8 mouse cellular contexts compared by ENCODE assay signal in genomic region chr10:24132273-24132672, GRCm38 (mm10). TPM values are rescaled to one million over a fixed set of nuclear protein-coding genes. Genes with fewer than 3 reads are reported as not detected.
DNase-seq lines count a peak whose midpoint lies in the region; ATAC-seq and TF ChIP-seq lines count a peak whose summit lies in the region.

No protein-coding gene starts in this region.

- H3K4me1 ChIP-seq in heart, embryonic 14.5 days (ENCODE audit: control insufficient read depth in 2 of 2, insufficient read depth in 2 of 2, low read length in 2 of 2): peaks cover 0 to 11% of the 10 kb centered on the region in 2 experiments; a peak in 2 of 4 replicates
- peaks cover 6 to 15% of the 10 kb centered on the region in 2 experiments for H3K4me1 ChIP-seq in MEL (ENCODE audit: control insufficient read depth in 1 of 2, insufficient read depth in 2 of 2, low read length in 2 of 2)
- H3K4me1 ChIP-seq in lung, postnatal 0 days (ENCODE audit: insufficient read depth, low read depth, low read length): no peaks in the 10 kb centered on the region; the same call in 1 of the 2 replicates

- no peak overlapping the region for H3K27ac ChIP-seq in heart, embryonic 14.5 days (replicated peaks in 1 of 2; ENCODE audit: control insufficient read depth in 1 of 2, insufficient read depth in 1 of 2, low read depth in 2 of 2, low read length in 2 of 2)
- peak overlapping the region; percentile 77 for H3K27ac ChIP-seq in MEL (ENCODE audit: control insufficient read depth, low read depth, low read length)
- peak overlapping the region; percentile 58 for H3K27ac ChIP-seq in lung, postnatal 0 days (ENCODE audit: low read length)

- H3K9me3 ChIP-seq in heart, embryonic 14.5 days (ENCODE audit: control insufficient read depth, low read length): no peaks in the 10 kb centered on the region
- no peaks in the 10 kb centered on the region for H3K9me3 ChIP-seq in MEL (replicated peaks; ENCODE audit: insufficient read depth, low read length)
- H3K9me3 ChIP-seq in lung, postnatal 0 days (ENCODE audit: low read length): no peaks in the 10 kb centered on the region

- TF ChIP-seq POLR2A in MEL (IDR thresholded peaks at IDR 0.05; ENCODE audit: control insufficient read depth in 1 of 2, insufficient read depth in 1 of 2, low read depth in 1 of 2, low read length in 2 of 2, poor library complexity in 1 of 2): peak in 1 of 2 experiments; percentile 52; a peak in 2 of 4 replicates

- H3K36me3 ChIP-seq in heart, embryonic 14.5 days (ENCODE audit: control insufficient read depth, insufficient read depth, low read length): no peaks in the 10 kb centered on the region
- peaks cover 0 to 23% of the 10 kb centered on the region in 2 experiments; a peak in 2 of 4 replicates for H3K36me3 ChIP-seq in MEL (ENCODE audit: control insufficient read depth in 1 of 2, insufficient read depth in 2 of 2, low read length in 2 of 2)
- H3K36me3 ChIP-seq in lung, postnatal 0 days (ENCODE audit: insufficient read depth, low read length): no peaks in the 10 kb centered on the region

- H3K79me2 ChIP-seq in MEL (ENCODE audit: control insufficient read depth, insufficient read depth, low read length, poor library complexity): no peaks in the 10 kb centered on the region

- H3K4me2 ChIP-seq in heart, embryonic 14.5 days (ENCODE audit: low read length): peak overlapping the region; percentile 58
- H3K4me2 ChIP-seq in lung, postnatal 0 days (replicated peaks; ENCODE audit: low read depth, low read length): peak overlapping the region; percentile 47

- no peak overlapping the region for H3K9ac ChIP-seq in heart, embryonic 14.5 days (ENCODE audit: low read length)
- H3K9ac ChIP-seq in MEL (ENCODE audit: control insufficient read depth, low read depth, low read length, poor library complexity, severe bottlenecking): peak overlapping the region; percentile 73
- no peak overlapping the region for H3K9ac ChIP-seq in lung, postnatal 0 days (replicated peaks; ENCODE audit: low read depth)

- no peak for ATAC-seq in heart, embryonic 14.5 days (ENCODE audit: insufficient number of reproducible peaks, insufficient read depth, low FRiP score, low read depth)
- peak; percentile 89 for ATAC-seq in lung, postnatal 0 days
- no peak for ATAC-seq in inflammation-experienced regulatory T-cells, adult 6 months

- no peaks in the 10 kb centered on the region for H3K27me3 ChIP-seq in heart, embryonic 14.5 days (ENCODE audit: control insufficient read depth, insufficient read depth, low read length)
- no peaks in the 10 kb centered on the region for H3K27me3 ChIP-seq in MEL (ENCODE audit: control insufficient read depth in 1 of 2, insufficient read depth in 2 of 2, low read length in 2 of 2)
- H3K27me3 ChIP-seq in lung, postnatal 0 days (replicated peaks; ENCODE audit: insufficient read depth, low read length): no peaks in the 10 kb centered on the region

- TF ChIP-seq EP300 in MEL (IDR thresholded peaks at IDR 0.05; ENCODE audit: low read depth in 1 of 2, low read length in 2 of 2): no peak
- peak; percentile 13; the same call in 1 of the 2 replicates for TF ChIP-seq EP300 in lung, postnatal 0 days (IDR thresholded peaks at IDR 0.05)

- no peak overlapping the region for H3K4me3 ChIP-seq in heart, embryonic 14.5 days (ENCODE audit: control insufficient read depth in 1 of 2, insufficient read depth in 1 of 2, low read depth in 1 of 2, low read length in 2 of 2)
- H3K4me3 ChIP-seq in MEL (ENCODE audit: control insufficient read depth in 1 of 2, insufficient read depth in 1 of 2, low read depth in 2 of 2, low read length in 2 of 2): peak overlapping the region; percentile 61 to 81
- no peak overlapping the region for H3K4me3 ChIP-seq in lung, postnatal 0 days (ENCODE audit: low read depth, low read length)

- intact Hi-C loops in heart, postnatal 14 days (cut with DNase I): loop anchor here (5.0 kb wide), 1 partner anchor 155 kb away; no protein-coding TSS in a partner anchor

- DNase-seq in heart, postnatal 14 days: no peak
- peak; percentile 81 for DNase-seq in MEL (ENCODE audit: low read depth, low spot score)
- DNase-seq in kidney, adult 9 months: peak; percentile 88
- DNase-seq in lung, postnatal 0 days (ENCODE audit: low spot score): peak; percentile 90
- DNase-seq in layer of hippocampus, adult 9-11 months: no peak
- DNase-seq in cerebellum, adult 11 months: no peak

- no peak for TF ChIP-seq CTCF in MEL (IDR thresholded peaks at IDR 0.05 in 2 of 3, conservative IDR thresholded peaks at IDR 0.05 in 1 of 3; ENCODE audit: control insufficient read depth in 1 of 3, insufficient read depth in 1 of 3, low read depth in 2 of 3, low read length in 3 of 3, poor library complexity in 1 of 3, severe bottlenecking in 1 of 3)
- no peak for TF ChIP-seq CTCF in lung, postnatal 0 days (IDR thresholded peaks at IDR 0.05)

- WGBS in heart, embryonic 14.5 days: 14% methylated on average over 5 of the region's 5 CpGs
- 14% methylated on average over 5 of the region's 5 CpGs for WGBS in lung, postnatal 0 days

- no peak for TF ChIP-seq RAD21 in MEL (IDR thresholded peaks at IDR 0.05; ENCODE audit: low read depth, low read length)

TF ChIP-seq in MEL, 35 proteins besides CTCF, POLR2A, EP300 and RAD21:
- TF ChIP-seq SIN3A (IDR thresholded peaks at IDR 0.05; ENCODE audit: low read length) (0 out of 2 replicates have a peak, but pooled peaks have one; percentile 14), ZMIZ1 (IDR thresholded peaks at IDR 0.05; ENCODE audit: low read depth, low read length) (no peak), NRF1 (IDR thresholded peaks at IDR 0.05; ENCODE audit: insufficient read depth, low read depth, low read length, poor library complexity, severe bottlenecking) (peak; percentile 42; the same call in 1 of the 2 replicates), TBP (IDR thresholded peaks at IDR 0.05; ENCODE audit: low read depth, low read length) (peak; percentile 71)

RNA-seq across cellular contexts. Expression of gene Stx7, which starts 16.8 kb away (rescaled TPM):
- 87.4 and 91.7 TPM in 2 replicates for polyA plus RNA-seq in heart, embryonic 14.5 days (2014; fragmentation: Nextera tagmentation; extraction: Ambion mirVana)
- 10 to 100 TPM; 41.4 to 42.7 TPM for total RNA-seq in heart, postnatal 14 days (2021)
- total RNA-seq in MEL (2012; rRNA removed): 32.6 and 36.1 TPM in 2 replicates
- polyA plus RNA-seq in MEL (2012; ENCODE audit: insufficient read depth in 1 of 2, insufficient read length in 2 of 2, low read depth in 1 of 2, low replicate concordance in 2 of 2, missing spikeins in 1 of 2): 10 to 100 TPM in 1 of 2 experiments, not detected in 1; 37.7 TPM
- polyA plus RNA-seq in lung, postnatal 0 days (2015; fragmentation: Nextera tagmentation; extraction: Ambion mirVana): 128 and 141 TPM in 2 replicates
- polyA plus RNA-seq in inflammation-experienced regulatory T-cells, adult 6 months (2017; shearing (Covaris generic)): 10 to 100 TPM; 21.5 to 33.8 (median 23.1) TPM

RNA-seq across cellular contexts. Expression of gene Taar9, which starts 22.9 kb away (rescaled TPM):
- not detected in 2 replicates for polyA plus RNA-seq in heart, embryonic 14.5 days (2014; fragmentation: Nextera tagmentation; extraction: Ambion mirVana)
- not detected for total RNA-seq in heart, postnatal 14 days (2021)
- total RNA-seq in MEL (2012; rRNA removed): not detected in 2 replicates
- not detected for polyA plus RNA-seq in MEL (2012; ENCODE audit: insufficient read depth in 1 of 2, insufficient read length in 2 of 2, low read depth in 1 of 2, low replicate concordance in 2 of 2, missing spikeins in 1 of 2)
- polyA plus RNA-seq in lung, postnatal 0 days (2015; fragmentation: Nextera tagmentation; extraction: Ambion mirVana): not detected in 2 replicates
- polyA plus RNA-seq in inflammation-experienced regulatory T-cells, adult 6 months (2017; shearing (Covaris generic)): not detected

RNA-seq across cellular contexts. Expression of gene Taar8c, which starts 30.6 kb away (rescaled TPM):
- not detected in 2 replicates for polyA plus RNA-seq in heart, embryonic 14.5 days (2014; fragmentation: Nextera tagmentation; extraction: Ambion mirVana)
- not detected for total RNA-seq in heart, postnatal 14 days (2021)
- not detected in 2 replicates for total RNA-seq in MEL (2012; rRNA removed)
- not detected for polyA plus RNA-seq in MEL (2012; ENCODE audit: insufficient read depth in 1 of 2, insufficient read length in 2 of 2, low read depth in 1 of 2, low replicate concordance in 2 of 2, missing spikeins in 1 of 2)
- polyA plus RNA-seq in lung, postnatal 0 days (2015; fragmentation: Nextera tagmentation; extraction: Ambion mirVana): not detected in 2 replicates
- polyA plus RNA-seq in inflammation-experienced regulatory T-cells, adult 6 months (2017; shearing (Covaris generic)): not detected

RNA-seq across cellular contexts. Expression of gene Taar8b, which starts 40.2 kb away (rescaled TPM):
- not detected in 2 replicates for polyA plus RNA-seq in heart, embryonic 14.5 days (2014; fragmentation: Nextera tagmentation; extraction: Ambion mirVana)
- total RNA-seq in heart, postnatal 14 days (2021): not detected
- total RNA-seq in MEL (2012; rRNA removed): not detected in 2 replicates
- polyA plus RNA-seq in MEL (2012; ENCODE audit: insufficient read depth in 1 of 2, insufficient read length in 2 of 2, low read depth in 1 of 2, low replicate concordance in 2 of 2, missing spikeins in 1 of 2): not detected
- polyA plus RNA-seq in lung, postnatal 0 days (2015; fragmentation: Nextera tagmentation; extraction: Ambion mirVana): not detected in 2 replicates
- polyA plus RNA-seq in inflammation-experienced regulatory T-cells, adult 6 months (2017; shearing (Covaris generic)): not detected

RNA-seq across cellular contexts. Expression of gene Taar8a, which starts 56.0 kb away (rescaled TPM):
- polyA plus RNA-seq in heart, embryonic 14.5 days (2014; fragmentation: Nextera tagmentation; extraction: Ambion mirVana): not detected in 2 replicates
- not detected for total RNA-seq in heart, postnatal 14 days (2021)
- total RNA-seq in MEL (2012; rRNA removed): not detected in 2 replicates
- not detected for polyA plus RNA-seq in MEL (2012; ENCODE audit: insufficient read depth in 1 of 2, insufficient read length in 2 of 2, low read depth in 1 of 2, low replicate concordance in 2 of 2, missing spikeins in 1 of 2)
- not detected in 2 replicates for polyA plus RNA-seq in lung, postnatal 0 days (2015; fragmentation: Nextera tagmentation; extraction: Ambion mirVana)
- not detected for polyA plus RNA-seq in inflammation-experienced regulatory T-cells, adult 6 months (2017; shearing (Covaris generic))

Comparison
In these comparisons a context has a peak if more than half of its experiments do, and no peak if none do; other contexts are left out.
1. H3K27ac ChIP-seq: peak in MEL (single experiment) and lung, postnatal 0 days (single experiment); none in heart, embryonic 14.5 days (0 of 2).
2. H3K4me3 ChIP-seq: peak in MEL (2 of 2); none in heart, embryonic 14.5 days (0 of 2) and lung, postnatal 0 days (single experiment).
3. DNase-seq: peak in MEL (single experiment), kidney, adult 9 months (single experiment) and lung, postnatal 0 days (single experiment); none in heart, postnatal 14 days (0 of 2), layer of hippocampus, adult 9-11 months (single experiment) and cerebellum, adult 11 months (single experiment).